Mouse (Mus musculus) retina, postnatal 7 days (tissue): Measurements from ENCODE around the gene Bhmt2.
A peak's percentile ranks its signal among the peaks of the same experiment; 100 is the strongest.

Source experiments
- DNase-seq: peaks from one replicate; pipeline ENCODE4 v3.0.0-alpha.2; 2012; ENCODE audit warnings: low read depth, low spot score

Bhmt2 gene

GRCm38 (mm10) chr13:93639636-93640035 is 34.5 kb downstream of the Bhmt2 start:
- no peak for DNase-seq

GRCm38 (mm10) chr13:93637282-93638245 is 36.5 kb downstream of the Bhmt2 start, which contains the start of gene Bhmt:
Gene Bhmt (minus strand): TSS chr13:93637961.
- DNase-seq, result no peak

- DNase-seq, result no peak
Measured at GRCm38 (mm10) chr13:93636561-93636960, 37.5 kb downstream of the Bhmt2 start.

- DNase-seq, result no peak
Measured at GRCm38 (mm10) chr13:93632927-93633326, 41.2 kb downstream of the Bhmt2 start.

- DNase-seq, result no peak
Measured at GRCm38 (mm10) chr13:93630941-93631705, 43.0 kb downstream of the Bhmt2 start.

- no peak for DNase-seq
Measured at GRCm38 (mm10) chr13:93628861-93629260, 45.2 kb downstream of the Bhmt2 start.

- DNase-seq, result no peak
Measured at GRCm38 (mm10) chr13:93614361-93614948, 59.6 kb downstream of the Bhmt2 start.

GRCm38 (mm10) chr13:93613771-93614170 is 60.3 kb downstream of the Bhmt2 start:
- no peak for DNase-seq

GRCm38 (mm10) chr13:93612660-93613607 is 61.2 kb downstream of the Bhmt2 start:
- peak; percentile 40 for DNase-seq

- no peak for DNase-seq
Measured at GRCm38 (mm10) chr13:93608476-93608875, 65.6 kb downstream of the Bhmt2 start.

GRCm38 (mm10) chr13:93607701-93608100 is 66.4 kb downstream of the Bhmt2 start:
- DNase-seq, result no peak

GRCm38 (mm10) chr13:93606868-93607578 is 67.1 kb downstream of the Bhmt2 start:
- no peak for DNase-seq
